Mouse (Mus musculus): ENCODE data around the gene Astl. TPM values are rescaled to one million over a fixed set of nuclear protein-coding genes. Genes with fewer than 3 reads are reported as not detected.
A peak's percentile ranks its signal among the peaks of the same experiment; 100 is the strongest.
"Not testable (repeated sequence)": the region's sequence is repeated elsewhere in the genome, so short reads cannot be mapped to it uniquely, and the experiment has no call there.

Astl gene
- 0.08 TPM in 2 replicates for polyA plus RNA-seq (2012; rRNA removed)

GRCm38 (mm10) chr2:127338416-127338815 is at the start of gene Astl:
Gene Astl, plus strand, starts transcription at chr2:127338639.
- WGBS, result 15% methylated on average over 4 of the region's 4 CpGs
- Histone ChIP-seq H3K4me3 (ENCODE audit: extremely low read depth, insufficient read depth, insufficient read length) (peak within 1 kb of the TSS; percentile 93), H3K27ac (ENCODE audit: insufficient read depth, low read length) (peak within 1 kb of the TSS; percentile 94), H3K27me3 (ENCODE audit: control insufficient read depth, insufficient read depth, low read length) (no peaks in the 10 kb centered on the region), H3K4me1 (ENCODE audit: control insufficient read depth, insufficient read depth, insufficient read length) (peaks cover 17% of the 10 kb centered on the region), H3K36me3 (ENCODE audit: control insufficient read depth, insufficient read depth, low read length) (peaks cover 21% of the 10 kb centered on the region)
- DNase-seq (ENCODE audit: low read depth in 1 of 2, low spot score in 2 of 2), result peak in 1 of 2 experiments; percentile 11
- TF ChIP-seq POLR2A (IDR thresholded peaks at IDR 0.05; ENCODE audit: low read depth, low read length) (no peak), CTCF (IDR thresholded peaks at IDR 0.05; ENCODE audit: extremely low read depth, insufficient read depth, insufficient read length, insufficient replicate concordance) (no peak)

- no peak for TF ChIP-seq POLR2A (IDR thresholded peaks at IDR 0.05; ENCODE audit: low read depth, low read length)
- no peak for TF ChIP-seq CTCF (IDR thresholded peaks at IDR 0.05; ENCODE audit: extremely low read depth, insufficient read depth, insufficient read length, insufficient replicate concordance)
- Histone ChIP-seq H3K4me1 (ENCODE audit: control insufficient read depth, insufficient read depth, insufficient read length) (no peaks in the 10 kb centered on the region), H3K36me3 (ENCODE audit: control insufficient read depth, insufficient read depth, low read length) (peaks cover 38% of the 10 kb centered on the region), H3K27me3 (ENCODE audit: control insufficient read depth, insufficient read depth, low read length) (no peaks in the 10 kb centered on the region), H3K4me3 (ENCODE audit: extremely low read depth, insufficient read depth, insufficient read length) (no peak overlapping the region), H3K27ac (ENCODE audit: insufficient read depth, low read length) (no peak overlapping the region)
- no peak for DNase-seq (ENCODE audit: low read depth in 1 of 2, low spot score in 2 of 2)
- 94% methylated on average over 4 of the region's 4 CpGs for WGBS
These were observed 46.2 kb upstream of the Astl start for GRCm38 (mm10) chr2:127292250-127292649.

GRCm38 (mm10) chr2:127297001-127297805 is 41.2 kb upstream of the Astl start:
- H3K27ac ChIP-seq (ENCODE audit: insufficient read depth, low read length), result no peak overlapping the region
- TF ChIP-seq CTCF (IDR thresholded peaks at IDR 0.05; ENCODE audit: extremely low read depth, insufficient read depth, insufficient read length, insufficient replicate concordance) (no peak), POLR2A (IDR thresholded peaks at IDR 0.05; ENCODE audit: low read depth, low read length) (no peak)
- no peak for DNase-seq (ENCODE audit: low read depth in 1 of 2, low spot score in 2 of 2)
- H3K27me3 ChIP-seq (ENCODE audit: control insufficient read depth, insufficient read depth, low read length), result no peaks in the 10 kb centered on the region
- H3K36me3 ChIP-seq (ENCODE audit: control insufficient read depth, insufficient read depth, low read length), result peaks cover 29% of the 10 kb centered on the region
- 96% methylated on average over 7 of the region's 7 CpGs for WGBS
- H3K4me1 ChIP-seq (ENCODE audit: control insufficient read depth, insufficient read depth, insufficient read length), result no peaks in the 10 kb centered on the region
- no peak overlapping the region for H3K4me3 ChIP-seq (ENCODE audit: extremely low read depth, insufficient read depth, insufficient read length)

- H3K36me3 ChIP-seq (ENCODE audit: control insufficient read depth, insufficient read depth, low read length), result peaks cover 27% of the 10 kb centered on the region
- 95% methylated on average over 1 of the region's 1 CpGs for whole genome bisulfite sequencing
- no peak for DNase-seq (ENCODE audit: low read depth in 1 of 2, low spot score in 2 of 2)
- no peaks in the 10 kb centered on the region for H3K4me1 ChIP-seq (ENCODE audit: control insufficient read depth, insufficient read depth, insufficient read length)
- no peak overlapping the region for H3K27ac ChIP-seq (ENCODE audit: insufficient read depth, low read length)
- TF ChIP-seq CTCF (IDR thresholded peaks at IDR 0.05; ENCODE audit: extremely low read depth, insufficient read depth, insufficient read length, insufficient replicate concordance) (no peak), POLR2A (IDR thresholded peaks at IDR 0.05; ENCODE audit: low read depth, low read length) (no peak)
- no peaks in the 10 kb centered on the region for H3K27me3 ChIP-seq (ENCODE audit: control insufficient read depth, insufficient read depth, low read length)
- no peak overlapping the region for H3K4me3 ChIP-seq (ENCODE audit: extremely low read depth, insufficient read depth, insufficient read length)
These were observed 40.4 kb upstream of the Astl start for GRCm38 (mm10) chr2:127298056-127298455.

GRCm38 (mm10) chr2:127300701-127301100 is 37.7 kb upstream of the Astl start:
- no peak for DNase-seq (ENCODE audit: low read depth in 1 of 2, low spot score in 2 of 2)
- Histone ChIP-seq H3K4me3 (ENCODE audit: extremely low read depth, insufficient read depth, insufficient read length) (no peak overlapping the region), H3K36me3 (ENCODE audit: control insufficient read depth, insufficient read depth, low read length) (peaks cover 19% of the 10 kb centered on the region), H3K27me3 (ENCODE audit: control insufficient read depth, insufficient read depth, low read length) (no peaks in the 10 kb centered on the region), H3K4me1 (ENCODE audit: control insufficient read depth, insufficient read depth, insufficient read length) (no peaks in the 10 kb centered on the region), H3K27ac (ENCODE audit: insufficient read depth, low read length) (no peak overlapping the region)
- no peak for TF ChIP-seq POLR2A (IDR thresholded peaks at IDR 0.05; ENCODE audit: low read depth, low read length)
- TF ChIP-seq CTCF (IDR thresholded peaks at IDR 0.05; ENCODE audit: extremely low read depth, insufficient read depth, insufficient read length, insufficient replicate concordance), result no peak
- 69% methylated on average over 3 of the region's 3 CpGs for WGBS

GRCm38 (mm10) chr2:127301883-127302282 is 36.6 kb upstream of the Astl start:
- no peak for DNase-seq (ENCODE audit: low read depth in 1 of 2, low spot score in 2 of 2)
- peaks cover 11% of the 10 kb centered on the region for H3K36me3 ChIP-seq (ENCODE audit: control insufficient read depth, insufficient read depth, low read length)

GRCm38 (mm10) chr2:127304192-127304591 is 34.2 kb upstream of the Astl start:
- H3K27me3 ChIP-seq (ENCODE audit: control insufficient read depth, insufficient read depth, low read length); H3K36me3 ChIP-seq (ENCODE audit: control insufficient read depth, insufficient read depth, low read length); H3K4me3 ChIP-seq (ENCODE audit: extremely low read depth, insufficient read depth, insufficient read length); DNase-seq (ENCODE audit: low read depth in 1 of 2, low spot score in 2 of 2); H3K4me1 ChIP-seq (ENCODE audit: control insufficient read depth, insufficient read depth, insufficient read length); H3K27ac ChIP-seq (ENCODE audit: insufficient read depth, low read length): not testable (repeated sequence)
- WGBS, result 91% methylated on average over 4 of the region's 4 CpGs

More at GRCm38 (mm10) chr2:127301883-127302282, 36.6 kb upstream of the Astl start:
- Histone ChIP-seq H3K4me3 (ENCODE audit: extremely low read depth, insufficient read depth, insufficient read length) (no peak overlapping the region), H3K27me3 (ENCODE audit: control insufficient read depth, insufficient read depth, low read length) (no peaks in the 10 kb centered on the region), H3K4me1 (ENCODE audit: control insufficient read depth, insufficient read depth, insufficient read length) (no peaks in the 10 kb centered on the region), H3K27ac (ENCODE audit: insufficient read depth, low read length) (no peak overlapping the region)
- 83% methylated on average over 3 of the region's 3 CpGs for WGBS
- TF ChIP-seq POLR2A (IDR thresholded peaks at IDR 0.05; ENCODE audit: low read depth, low read length) (no peak), CTCF (IDR thresholded peaks at IDR 0.05; ENCODE audit: extremely low read depth, insufficient read depth, insufficient read length, insufficient replicate concordance) (no peak)
